Mouse (Mus musculus) hindbrain, embryonic 16.5 days (tissue): Measurements from ENCODE around the gene Ppp1r3f. TPM values are rescaled to one million over a fixed set of nuclear protein-coding genes. Genes with fewer than 3 reads are reported as not detected.

ENCODE experiments used
- ATAC-seq: fragments of 200-750 bp; cut with Nextera tagmentation; 2 replicates; pipeline ENCODE4 v1.8.0; 2017; ENCODE audit warnings: moderate TSS enrichment, moderate library complexity
- H3K27ac ChIP-seq: fragments of 300-500 bp; sonication (generic); 2 replicates; pipeline ENCODE4 v1.5.1; 2014; ENCODE audit warnings: low read depth, mild to moderate bottlenecking, control low read depth, low read length, moderate library complexity
- H3K27me3 ChIP-seq: fragments of 300-500 bp; sonication (generic); replicated peaks from 2 replicates; pipeline ENCODE4 v1.6.1; 2014; ENCODE audit warnings: low read length; ENCODE audit not compliant: control insufficient read depth, insufficient read depth
- H3K36me3 ChIP-seq: fragments of 300-500 bp; sonication (generic); 2 replicates; pipeline ENCODE4 v1.6.1; 2014; ENCODE audit warnings: mild to moderate bottlenecking, low read length, moderate library complexity, mixed read lengths; ENCODE audit not compliant: control insufficient read depth, insufficient read depth
- H3K4me1 ChIP-seq: fragments of 300-500 bp; sonication (generic); 2 replicates; pipeline ENCODE4 v1.6.1; 2014; ENCODE audit warnings: low read depth, low read length; ENCODE audit not compliant: control insufficient read depth, insufficient read depth
- H3K4me2 ChIP-seq: fragments of 300-500 bp; sonication (generic); 2 replicates; pipeline ENCODE4 v1.6.1; 2014; ENCODE audit warnings: mild to moderate bottlenecking, low read length, control low read depth, moderate library complexity
- H3K4me3 ChIP-seq: fragments of 300-500 bp; sonication (generic); 2 replicates; pipeline ENCODE4 v1.5.1; 2014; ENCODE audit warnings: mild to moderate bottlenecking, low read length, control low read depth, moderate library complexity
- H3K9ac ChIP-seq: fragments of 300-500 bp; sonication (generic); 2 replicates; pipeline ENCODE4 v1.6.1; 2014; ENCODE audit warnings: low read depth, mild to moderate bottlenecking, control low read depth, low read length, moderate library complexity
- H3K9me3 ChIP-seq: fragments of 300-500 bp; sonication (generic); 2 replicates; pipeline ENCODE4 v1.6.1; 2014; ENCODE audit warnings: mild to moderate bottlenecking, low read length, moderate library complexity; ENCODE audit not compliant: control insufficient read depth
- WGBS: fragments of 180-500 bp; shearing (Covaris S2); extraction: QIAGEN DNeasy Blood & Tissue Kit; methylation state at CpG from one replicate; pipeline ENCODE4 v1.1.7; 2014; 5-methylcytosine and 5-hydroxymethylcytosine counted together
- polyA plus RNA-seq: library from polyadenylated mRNA; unstranded; fragments of >200 nt; fragmentation: Nextera tagmentation; extraction: Ambion mirVana; gene quantifications from 2 replicates; pipeline ENCODE4 v1.2.1, GENCODE M21; 2015

Gene Ppp1r3f
- polyA plus RNA-seq, 1 experiment from 2014 or later, result 8.7 TPM

DNA sequence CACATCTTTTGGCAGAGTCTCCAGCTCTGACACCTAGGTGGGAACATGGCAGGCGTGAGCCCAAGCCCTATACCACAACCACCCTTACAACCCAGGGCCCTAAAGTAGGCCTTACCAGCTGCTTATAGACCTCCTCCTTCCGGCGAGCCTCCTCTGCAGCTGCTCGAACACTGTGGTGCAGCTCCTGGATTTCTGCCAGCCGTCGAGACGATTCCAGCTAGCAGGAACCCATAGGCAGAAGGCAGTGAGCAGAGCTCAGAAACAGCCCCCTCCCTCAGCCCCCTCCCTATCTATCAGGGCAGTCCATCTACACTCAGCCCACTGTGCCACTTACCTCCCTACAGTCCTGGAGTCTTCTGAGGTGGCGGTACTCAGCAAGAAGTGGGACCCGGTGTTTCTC lies 21.3 kb upstream of the Ppp1r3f start:
- 79% methylated on average over 8 of the region's 9 CpGs for WGBS
- peaks cover 8% of the 10 kb centered on the region; the same call in 1 of the 2 replicates for H3K36me3 ChIP-seq

DNA sequence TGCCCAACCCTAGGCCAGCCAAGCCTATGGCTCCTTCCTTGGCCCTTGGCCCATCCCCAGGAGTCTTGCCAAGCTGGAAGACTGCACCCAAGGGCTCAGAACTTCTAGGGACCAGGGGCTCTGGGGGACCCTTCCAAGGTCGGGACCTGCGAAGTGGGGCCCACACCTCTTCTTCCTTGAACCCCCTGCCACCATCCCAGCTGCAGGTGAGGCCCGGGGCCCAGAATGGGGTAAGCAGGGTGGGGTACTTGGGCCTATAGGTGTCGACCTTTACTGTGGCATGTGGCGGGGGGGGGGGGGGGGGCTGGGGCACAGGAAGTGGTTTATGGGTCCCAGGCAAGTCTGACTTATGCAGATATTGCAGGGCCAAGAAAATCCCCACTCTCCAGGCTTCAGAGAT lies 12.3 kb upstream of the Ppp1r3f start:
- no peak overlapping the region for H3K4me3 ChIP-seq
- H3K27me3 ChIP-seq, result no peaks in the 10 kb centered on the region
- no peak for ATAC-seq
- H3K9me3 ChIP-seq, result no peaks in the 10 kb centered on the region
- no peaks in the 10 kb centered on the region for H3K4me1 ChIP-seq
- no peak overlapping the region for H3K4me2 ChIP-seq
- no peak overlapping the region for H3K27ac ChIP-seq
- H3K36me3 ChIP-seq, result peaks cover 4% of the 10 kb centered on the region; the same call in 1 of the 2 replicates
- no peak overlapping the region for H3K9ac ChIP-seq
- 78% methylated on average over 3 of the region's 5 CpGs for WGBS

More for the DNA sequence above, 21.3 kb upstream of the Ppp1r3f start:
- Histone ChIP-seq H3K4me3 (no peak overlapping the region), H3K4me2 (no peak overlapping the region), H3K27me3 (no peaks in the 10 kb centered on the region), H3K9ac (no peak overlapping the region), H3K27ac (no peak overlapping the region), H3K9me3 (no peaks in the 10 kb centered on the region), H3K4me1 (no peaks in the 10 kb centered on the region)
- ATAC-seq, result no peak

DNA sequence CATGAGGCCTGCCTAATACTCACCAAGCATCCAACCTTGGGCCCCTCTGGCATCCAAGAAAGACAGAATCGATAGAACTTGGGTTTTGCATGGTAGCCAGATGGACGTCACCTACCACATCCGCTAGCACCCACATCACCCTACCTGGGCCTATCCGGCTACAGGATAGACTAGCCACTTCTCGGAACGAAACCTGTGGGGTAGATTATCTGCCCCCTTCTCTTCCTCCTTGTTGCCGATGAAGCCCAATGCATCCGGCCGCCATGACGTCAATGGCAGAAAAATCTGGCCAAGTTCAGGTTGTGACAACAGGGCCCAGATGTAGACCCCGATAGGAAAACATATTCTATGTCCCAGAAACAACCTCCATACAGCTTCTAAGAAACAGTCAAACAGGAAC lies 9.8 kb upstream of the Ppp1r3f start:
- 95% methylated on average over 11 of the region's 11 CpGs for WGBS
- Histone ChIP-seq H3K9ac (no peak overlapping the region), H3K4me1 (no peaks in the 10 kb centered on the region), H3K4me3 (no peak overlapping the region), H3K36me3 (peaks cover 2% of the 10 kb centered on the region; the same call in 1 of the 2 replicates), H3K4me2 (no peak overlapping the region), H3K9me3 (no peaks in the 10 kb centered on the region), H3K27ac (no peak overlapping the region), H3K27me3 (no peaks in the 10 kb centered on the region)
- ATAC-seq, result no peak

DNA sequence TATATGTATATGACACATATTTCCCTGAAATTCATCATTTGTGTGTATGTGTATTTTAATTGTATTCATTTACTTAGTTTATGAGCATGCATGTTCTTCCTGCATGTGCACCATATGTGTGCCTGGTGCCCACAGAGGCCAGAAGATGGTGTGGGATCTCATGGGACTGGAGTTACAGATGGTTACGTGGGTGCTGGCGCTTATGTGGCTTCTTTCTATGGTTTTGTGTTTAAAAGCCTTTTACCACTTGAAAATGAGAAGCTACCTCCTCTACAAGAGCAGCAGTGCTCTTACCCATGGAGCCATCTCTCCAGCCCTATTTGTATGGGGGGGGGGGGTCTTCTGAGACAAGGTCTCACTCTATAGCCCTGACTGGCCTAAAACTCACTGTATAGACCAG lies 7.1 kb upstream of the Ppp1r3f start:
- no peak overlapping the region for H3K27ac ChIP-seq
- H3K27me3 ChIP-seq, result no peaks in the 10 kb centered on the region
- no peaks in the 10 kb centered on the region for H3K4me1 ChIP-seq
- no peak for ATAC-seq
- WGBS, result 97% methylated on average over 2 of the region's 2 CpGs
- no peak overlapping the region for H3K4me2 ChIP-seq
- peaks cover 2% of the 10 kb centered on the region; the same call in 1 of the 2 replicates for H3K36me3 ChIP-seq
- H3K9ac ChIP-seq, result no peak overlapping the region
- no peak overlapping the region for H3K4me3 ChIP-seq
- H3K9me3 ChIP-seq, result no peaks in the 10 kb centered on the region

DNA sequence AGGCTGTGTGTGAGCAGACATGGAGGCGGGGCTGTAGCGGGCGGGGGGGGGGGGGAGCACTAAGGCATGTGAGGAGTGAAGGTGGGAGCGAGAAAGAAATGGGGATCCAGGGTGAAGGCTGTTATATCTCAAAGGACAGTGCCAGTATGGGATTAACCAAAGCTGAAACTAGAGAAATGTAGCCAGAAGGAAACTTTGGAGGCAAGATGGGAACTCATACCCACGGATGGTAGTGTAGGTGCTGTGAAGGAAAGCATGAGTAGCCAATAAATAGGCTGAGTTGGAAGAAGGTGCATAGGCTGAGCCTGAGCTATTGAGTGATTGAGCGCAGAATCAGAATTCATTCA lies 775 bp upstream of the Ppp1r3f start:
- H3K27me3 ChIP-seq, result no peaks in the 10 kb centered on the region
- peak overlapping the region; percentile 51 for H3K9ac ChIP-seq
- H3K9me3 ChIP-seq, result no peaks in the 10 kb centered on the region
- peak overlapping the region; percentile 61 for H3K4me3 ChIP-seq
- peak overlapping the region; percentile 89 for H3K27ac ChIP-seq
- H3K36me3 ChIP-seq, result no peaks in the 10 kb centered on the region
- peaks cover 10% of the 10 kb centered on the region for H3K4me1 ChIP-seq
- ATAC-seq, result peak; percentile 28
- WGBS, result 20% methylated on average over 5 of the region's 6 CpGs
- H3K4me2 ChIP-seq, result peak overlapping the region; percentile 54

DNA sequence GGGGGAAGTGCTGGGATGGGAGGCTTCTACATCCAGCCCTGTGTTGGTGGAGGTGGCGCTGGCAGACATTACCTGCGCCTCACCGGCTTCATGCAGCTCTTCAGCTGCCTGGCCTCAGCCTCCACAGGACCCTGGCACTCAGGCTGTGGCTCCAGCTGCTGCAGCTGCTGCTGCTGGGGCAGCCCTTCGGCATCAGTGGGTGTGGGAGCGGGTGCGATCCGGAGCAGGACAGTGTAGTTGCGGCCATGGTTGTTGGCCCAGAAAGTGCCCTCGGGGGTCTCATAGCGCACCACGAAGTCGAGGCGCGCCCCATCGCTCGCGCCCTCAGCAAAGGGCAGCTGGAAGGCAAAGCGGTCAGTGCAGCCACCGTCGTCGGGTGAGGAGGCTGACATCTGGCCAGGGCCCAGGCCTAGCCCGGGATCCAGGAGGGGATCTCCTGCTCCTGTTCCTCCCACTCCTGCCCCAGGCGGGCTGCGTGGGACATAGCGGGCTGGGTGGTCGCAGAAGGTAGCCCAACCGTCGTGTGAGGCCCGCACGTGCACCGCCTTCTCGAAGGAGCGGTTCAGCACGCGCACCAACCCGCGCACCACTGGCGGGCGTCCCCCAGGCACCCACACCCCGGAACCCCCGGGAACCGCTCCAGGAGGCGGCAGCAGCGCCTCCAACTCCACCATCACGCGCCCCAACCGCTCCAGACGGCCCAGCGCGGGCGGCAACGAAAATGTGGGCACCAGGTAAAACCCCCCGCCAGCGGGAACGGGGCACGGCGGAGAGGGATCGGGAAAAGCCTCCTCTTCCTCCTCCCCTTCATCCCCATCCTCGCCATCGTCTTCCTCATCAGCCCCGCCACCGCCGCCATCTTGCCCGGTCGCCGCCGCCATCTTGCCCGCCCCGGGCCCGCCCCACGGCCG lies 652 bp downstream of the Ppp1r3f start, which contains the start of gene Foxp3:
TSS of gene Foxp3 (plus strand) at position 469 of the 911 bp plus-strand sequence.
- ATAC-seq, result peak; percentile 65
- H3K36me3 ChIP-seq, result no peaks in the 10 kb centered on the region
- no peaks in the 10 kb centered on the region for H3K27me3 ChIP-seq
- H3K27ac ChIP-seq, result peak within 1 kb of the TSS; percentile 95
- no peaks in the 10 kb centered on the region for H3K9me3 ChIP-seq
- peak within 1 kb of the TSS; percentile 61 for H3K4me3 ChIP-seq
- WGBS, result 39% methylated on average over 42 of the region's 72 CpGs
- peak within 1 kb of the TSS; percentile 79 for H3K9ac ChIP-seq
- H3K4me1 ChIP-seq, result peaks cover 10% of the 10 kb centered on the region
- peak within 1 kb of the TSS; percentile 71 for H3K4me2 ChIP-seq

DNA sequence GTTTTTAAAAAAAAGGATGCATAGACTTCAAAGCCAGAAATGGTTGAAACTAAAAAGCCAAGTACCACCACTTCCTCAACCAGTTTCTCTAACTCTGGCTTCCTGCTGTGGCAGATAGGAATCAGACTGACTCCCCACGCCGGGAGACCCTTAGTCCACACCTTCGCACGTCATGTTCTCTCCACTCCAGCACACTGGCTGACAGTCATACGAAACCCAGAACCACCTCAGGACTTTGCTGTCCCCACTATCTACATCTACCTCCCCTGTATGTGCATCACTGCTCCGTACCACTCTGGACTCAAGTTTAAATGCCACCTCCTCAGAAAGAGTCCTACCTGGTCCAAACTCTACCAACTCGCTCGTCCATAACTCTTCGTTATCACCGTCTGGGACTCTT lies 1.6 kb downstream of the Ppp1r3f start:
- ATAC-seq, result no peak
- Histone ChIP-seq H3K27ac (no peak overlapping the region), H3K36me3 (no peaks in the 10 kb centered on the region), H3K9me3 (no peaks in the 10 kb centered on the region), H3K27me3 (no peaks in the 10 kb centered on the region), H3K4me3 (no peak overlapping the region), H3K9ac (no peak overlapping the region), H3K4me1 (peaks cover 10% of the 10 kb centered on the region), H3K4me2 (peak overlapping the region; percentile 71)
- WGBS, result 83% methylated on average over 10 of the region's 10 CpGs

DNA sequence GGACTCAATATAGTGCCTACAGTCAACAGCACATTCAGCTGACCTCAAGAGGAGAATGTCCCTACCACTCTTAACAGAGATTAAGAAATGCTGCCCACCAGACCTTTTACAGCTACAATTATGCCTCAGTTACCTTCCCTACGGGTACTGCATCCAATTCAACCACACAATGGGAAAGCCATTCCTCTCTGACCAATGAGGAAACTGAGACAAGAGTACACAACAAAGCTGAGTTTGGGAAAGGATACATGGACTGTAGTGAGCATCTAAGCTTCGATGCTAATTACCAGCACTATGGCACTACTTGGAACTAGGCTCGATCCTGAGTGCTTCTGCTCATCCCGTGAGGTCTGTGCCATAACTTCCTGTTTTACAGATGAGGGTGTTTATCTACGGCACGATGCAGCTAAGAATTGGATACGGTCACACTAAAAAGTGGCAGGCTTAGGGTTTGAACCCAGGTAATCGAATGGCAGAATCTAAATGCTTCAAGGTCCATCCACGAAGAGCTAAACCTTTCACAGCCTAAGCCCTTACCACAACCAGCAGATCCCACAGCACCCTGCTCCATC lies 2.4 kb downstream of the Ppp1r3f start:
- 89% methylated on average over 9 of the region's 9 CpGs for WGBS
- no peak for ATAC-seq
- H3K27me3 ChIP-seq, result no peaks in the 10 kb centered on the region
- no peak overlapping the region for H3K27ac ChIP-seq
- no peaks in the 10 kb centered on the region for H3K36me3 ChIP-seq
- no peak overlapping the region for H3K9ac ChIP-seq
- H3K4me1 ChIP-seq, result peaks cover 10% of the 10 kb centered on the region
- no peaks in the 10 kb centered on the region for H3K9me3 ChIP-seq
- no peak overlapping the region; the same call in 1 of the 2 replicates for H3K4me2 ChIP-seq
- H3K4me3 ChIP-seq, result no peak overlapping the region

DNA sequence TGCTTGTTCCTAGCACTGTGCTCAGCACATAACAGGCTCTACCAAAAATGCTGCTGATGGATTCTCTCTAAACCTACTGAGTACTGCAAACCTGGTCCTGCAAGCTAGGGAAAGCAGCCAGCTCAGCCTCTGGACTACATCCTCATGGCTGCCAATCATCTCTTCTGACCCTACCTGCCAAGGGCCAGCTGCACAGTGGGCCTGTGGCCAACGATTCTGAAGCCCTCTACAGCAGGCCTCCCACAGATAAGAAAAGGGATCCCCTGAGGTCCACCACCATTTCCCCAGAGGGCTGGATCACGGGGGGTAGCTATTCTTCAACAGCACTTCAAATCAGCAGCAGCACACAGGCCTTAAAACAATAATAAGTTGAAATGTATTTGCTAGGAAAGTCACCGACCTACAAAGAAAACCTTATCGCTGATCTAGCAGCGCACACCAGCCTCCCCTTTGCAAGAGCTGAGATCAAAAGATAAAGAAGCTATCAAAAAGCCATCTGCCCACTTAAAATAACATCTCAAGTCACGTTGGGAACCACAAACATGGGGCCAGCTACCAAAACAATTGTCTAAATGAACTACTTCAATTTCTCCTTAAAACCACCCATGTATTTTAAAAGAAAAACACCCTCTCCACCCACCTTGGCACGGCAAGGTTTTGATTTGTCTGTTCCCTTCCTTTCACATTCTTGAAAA lies 3.5 kb downstream of the Ppp1r3f start:
- no peak for ATAC-seq
- Histone ChIP-seq H3K4me2 (no peak overlapping the region), H3K9me3 (no peaks in the 10 kb centered on the region; the same call in 1 of the 2 replicates), H3K27me3 (no peaks in the 10 kb centered on the region), H3K4me3 (no peak overlapping the region), H3K9ac (no peak overlapping the region), H3K27ac (no peak overlapping the region), H3K36me3 (no peaks in the 10 kb centered on the region), H3K4me1 (peaks cover 10% of the 10 kb centered on the region)
- 55% methylated on average over 7 of the region's 7 CpGs for WGBS
